Mouse (Mus musculus) adrenal gland, postnatal 4 days (tissue): ENCODE measurements around the gene Wdr1. TPM values are rescaled to one million over a fixed set of nuclear protein-coding genes. Genes with fewer than 3 reads are reported as not detected.

Experiments used
- total RNA-seq, 2 experiments: library from RNA; stranded (reverse); gene quantifications; 2 replicates each; pipeline ENCODE4 v1.2.3; 2021

The Wdr1 gene
- total RNA-seq, 2 experiments from 2014 or later = 128 to 133 TPM

Other genes with a start within 250 kb of the Wdr1 start
- not detected for gene Drd5, start 243.9 kb downstream of the Wdr1 start, total RNA-seq
- 1 to 10 TPM; 7.4 to 8.1 TPM for gene Slc2a9, start 60.1 kb downstream of the Wdr1 start, total RNA-seq
- gene Zfp518b, start 121.6 kb upstream of the Wdr1 start, total RNA-seq = 10 to 100 TPM; 11.1 to 12.3 TPM